Comparison of ENCODE assay signal across 19 mouse cellular contexts in genomic region chr13:29482147-29482863, GRCm38 (mm10).
DNase-seq lines count a peak whose midpoint lies in the region; ATAC-seq and TF ChIP-seq lines count a peak whose summit lies in the region.
"Had no signal": no experiment of that assay in that cellular context is flagged by ENCODE, and none has a peak within 500 bp of the region (broad histone marks: within the 10 kb centered on the region; RNA-seq: fewer than 3 reads in every experiment).

No protein-coding gene starts in this region.

- no peak overlapping the region for H3K4me2 ChIP-seq in forebrain, postnatal 0 days (ENCODE audit: low read depth)
- H3K4me2 ChIP-seq in midbrain, embryonic 11.5 days: no peak overlapping the region
- H3K4me2 ChIP-seq in midbrain, embryonic 13.5 days (replicated peaks): no peak overlapping the region
- H3K4me2 ChIP-seq in midbrain, embryonic 15.5 days: no peak overlapping the region
- H3K4me2 ChIP-seq: embryonic facial prominence, embryonic 12.5 days; heart, embryonic 13.5 days; hindbrain, embryonic 14.5 days had no signal

- H3K9me3 ChIP-seq in forebrain, postnatal 0 days (ENCODE audit: low read length): no peaks in the 10 kb centered on the region
- H3K9me3 ChIP-seq in forebrain, embryonic 10.5 days: no peaks in the 10 kb centered on the region
- H3K9me3 ChIP-seq in midbrain, embryonic 11.5 days (ENCODE audit: control insufficient read depth, low read length): no peaks in the 10 kb centered on the region
- no peaks in the 10 kb centered on the region for H3K9me3 ChIP-seq in midbrain, embryonic 13.5 days
- no peaks in the 10 kb centered on the region for H3K9me3 ChIP-seq in midbrain, embryonic 15.5 days
- H3K9me3 ChIP-seq: embryonic facial prominence, embryonic 12.5 days; heart, embryonic 13.5 days had no signal

- TF ChIP-seq CTCF in forebrain, postnatal 0 days (IDR thresholded peaks at IDR 0.05; ENCODE audit: low read depth): no peak

- H3K9ac ChIP-seq in forebrain, postnatal 0 days: no peak overlapping the region
- H3K9ac ChIP-seq in midbrain, embryonic 11.5 days (ENCODE audit: low read length): no peak overlapping the region
- no peak overlapping the region for H3K9ac ChIP-seq in midbrain, embryonic 13.5 days (replicated peaks)
- no peak overlapping the region for H3K9ac ChIP-seq in midbrain, embryonic 15.5 days
- H3K9ac ChIP-seq: embryonic facial prominence, embryonic 12.5 days; heart, embryonic 13.5 days; hindbrain, embryonic 14.5 days had no signal

- no peak for ATAC-seq in forebrain, postnatal 0 days
- no peak for ATAC-seq in midbrain, embryonic 11.5 days (ENCODE audit: low FRiP score)
- ATAC-seq in midbrain, embryonic 13.5 days: no peak
- peak; percentile 74; the same call in 1 of the 2 replicates for ATAC-seq in midbrain, embryonic 15.5 days (replicated peaks)

- no peaks in the 10 kb centered on the region for H3K36me3 ChIP-seq in forebrain, postnatal 0 days (ENCODE audit: insufficient read depth)
- H3K36me3 ChIP-seq in forebrain, embryonic 10.5 days (replicated peaks): no peaks in the 10 kb centered on the region
- H3K36me3 ChIP-seq in midbrain, embryonic 11.5 days (ENCODE audit: control insufficient read depth, insufficient read depth, low read length): no peaks in the 10 kb centered on the region
- no peaks in the 10 kb centered on the region for H3K36me3 ChIP-seq in midbrain, embryonic 13.5 days
- no peaks in the 10 kb centered on the region for H3K36me3 ChIP-seq in midbrain, embryonic 15.5 days (replicated peaks)
- H3K36me3 ChIP-seq: embryonic facial prominence, embryonic 12.5 days; heart, embryonic 13.5 days had no signal

- no peaks in the 10 kb centered on the region for H3K4me1 ChIP-seq in forebrain, postnatal 0 days (ENCODE audit: insufficient read depth)
- peaks cover 9% of the 10 kb centered on the region for H3K4me1 ChIP-seq in forebrain, embryonic 10.5 days
- no peaks in the 10 kb centered on the region for H3K4me1 ChIP-seq in midbrain, embryonic 11.5 days (ENCODE audit: control insufficient read depth, insufficient read depth, low read length)
- peaks cover 9% of the 10 kb centered on the region for H3K4me1 ChIP-seq in midbrain, embryonic 13.5 days (replicated peaks)
- H3K4me1 ChIP-seq in midbrain, embryonic 15.5 days: no peaks in the 10 kb centered on the region; the same call in 1 of the 2 replicates

- H3K27ac ChIP-seq in forebrain, postnatal 0 days (ENCODE audit: low read depth, low read length): no peak overlapping the region
- no peak overlapping the region for H3K27ac ChIP-seq in forebrain, embryonic 10.5 days
- H3K27ac ChIP-seq in midbrain, embryonic 11.5 days (ENCODE audit: low read depth, low read length): no peak overlapping the region
- no peak overlapping the region for H3K27ac ChIP-seq in midbrain, embryonic 13.5 days
- peak overlapping the region; percentile 55; the same call in 1 of the 2 replicates for H3K27ac ChIP-seq in midbrain, embryonic 15.5 days
- H3K27ac ChIP-seq: embryonic facial prominence, embryonic 12.5 days; heart, embryonic 13.5 days; hindbrain, embryonic 14.5 days had no signal

- H3K4me3 ChIP-seq in forebrain, postnatal 0 days (ENCODE audit: low read depth, low read length): no peak overlapping the region
- no peak overlapping the region for H3K4me3 ChIP-seq in forebrain, embryonic 10.5 days
- H3K4me3 ChIP-seq in midbrain, embryonic 11.5 days (ENCODE audit: low read depth, low read length): no peak overlapping the region
- H3K4me3 ChIP-seq in midbrain, embryonic 13.5 days (replicated peaks): no peak overlapping the region
- no peak overlapping the region for H3K4me3 ChIP-seq in midbrain, embryonic 15.5 days
- H3K4me3 ChIP-seq: embryonic facial prominence, embryonic 12.5 days; heart, embryonic 13.5 days had no signal

- peak; percentile 27 for DNase-seq in forebrain, postnatal 0 days
- DNase-seq in forebrain, embryonic 10.5 days (ENCODE audit: extremely low spot score, low spot score): no peak
- DNase-seq in midbrain, embryonic 11.5 days (ENCODE audit: low spot score, missing footprints): peak; percentile 54
- DNase-seq in lung, postnatal 25 days (ENCODE audit: low spot score): no peak
- DNase-seq in adrenal gland, adult 18-20 months (ENCODE audit: low spot score in 2 of 2): no peak
- DNase-seq: adrenal gland, adult 8-10 months; adrenal gland, postnatal 36 days; cerebellum, adult 11-12 months; cerebellum, adult 9-10 months; cerebellum, postnatal 25 days; gastrocnemius, postnatal 36 days; heart, adult 11 months; heart, postnatal 36 days; kidney, adult 11 months had no signal

- no peaks in the 10 kb centered on the region for H3K27me3 ChIP-seq in forebrain, postnatal 0 days (ENCODE audit: insufficient read depth, low read length)
- H3K27me3 ChIP-seq in forebrain, embryonic 10.5 days (ENCODE audit: poor library complexity, severe bottlenecking): no peaks in the 10 kb centered on the region
- H3K27me3 ChIP-seq in midbrain, embryonic 11.5 days (ENCODE audit: control insufficient read depth, insufficient read depth, low read length): no peaks in the 10 kb centered on the region
- H3K27me3 ChIP-seq in midbrain, embryonic 13.5 days: no peaks in the 10 kb centered on the region
- H3K27me3 ChIP-seq in midbrain, embryonic 15.5 days (replicated peaks): no peaks in the 10 kb centered on the region
- H3K27me3 ChIP-seq: embryonic facial prominence, embryonic 12.5 days; heart, embryonic 13.5 days had no signal

- 41% methylated on average over 9 of the region's 9 CpGs for WGBS in forebrain, postnatal 0 days
- WGBS in forebrain, embryonic 10.5 days: 94% methylated on average over 9 of the region's 9 CpGs
- WGBS in midbrain, embryonic 11.5 days: 87% methylated on average over 9 of the region's 9 CpGs
- 72% methylated on average over 9 of the region's 9 CpGs for WGBS in midbrain, embryonic 13.5 days
- 54% methylated on average over 9 of the region's 9 CpGs for WGBS in midbrain, embryonic 15.5 days

Comparison
In these comparisons a context has a peak if more than half of its experiments do, and no peak if none do; other contexts are left out.
1. DNase-seq: peak in forebrain, postnatal 0 days (single experiment) and midbrain, embryonic 11.5 days (single experiment); none in forebrain, embryonic 10.5 days (single experiment), lung, postnatal 25 days (single experiment) and adrenal gland, adult 18-20 months (0 of 2).